Mouse (Mus musculus) inflammation-experienced regulatory T-cells (primary cell): ENCODE results near the gene Rab8a. TPM values are rescaled to one million over a fixed set of nuclear protein-coding genes. Genes with fewer than 3 reads are reported as not detected.

ENCODE experiments used
- polyA plus RNA-seq, 2 experiments: library from polyadenylated mRNA; unstranded; fragments of 100-300 nt; shearing (Covaris generic); gene quantifications; one replicate each; pipeline ENCODE4 v1.2.1; 2017

The Rab8a gene
- polyA plus RNA-seq, result 100 to 1,000 TPM; 155 to 202 TPM

DNA sequence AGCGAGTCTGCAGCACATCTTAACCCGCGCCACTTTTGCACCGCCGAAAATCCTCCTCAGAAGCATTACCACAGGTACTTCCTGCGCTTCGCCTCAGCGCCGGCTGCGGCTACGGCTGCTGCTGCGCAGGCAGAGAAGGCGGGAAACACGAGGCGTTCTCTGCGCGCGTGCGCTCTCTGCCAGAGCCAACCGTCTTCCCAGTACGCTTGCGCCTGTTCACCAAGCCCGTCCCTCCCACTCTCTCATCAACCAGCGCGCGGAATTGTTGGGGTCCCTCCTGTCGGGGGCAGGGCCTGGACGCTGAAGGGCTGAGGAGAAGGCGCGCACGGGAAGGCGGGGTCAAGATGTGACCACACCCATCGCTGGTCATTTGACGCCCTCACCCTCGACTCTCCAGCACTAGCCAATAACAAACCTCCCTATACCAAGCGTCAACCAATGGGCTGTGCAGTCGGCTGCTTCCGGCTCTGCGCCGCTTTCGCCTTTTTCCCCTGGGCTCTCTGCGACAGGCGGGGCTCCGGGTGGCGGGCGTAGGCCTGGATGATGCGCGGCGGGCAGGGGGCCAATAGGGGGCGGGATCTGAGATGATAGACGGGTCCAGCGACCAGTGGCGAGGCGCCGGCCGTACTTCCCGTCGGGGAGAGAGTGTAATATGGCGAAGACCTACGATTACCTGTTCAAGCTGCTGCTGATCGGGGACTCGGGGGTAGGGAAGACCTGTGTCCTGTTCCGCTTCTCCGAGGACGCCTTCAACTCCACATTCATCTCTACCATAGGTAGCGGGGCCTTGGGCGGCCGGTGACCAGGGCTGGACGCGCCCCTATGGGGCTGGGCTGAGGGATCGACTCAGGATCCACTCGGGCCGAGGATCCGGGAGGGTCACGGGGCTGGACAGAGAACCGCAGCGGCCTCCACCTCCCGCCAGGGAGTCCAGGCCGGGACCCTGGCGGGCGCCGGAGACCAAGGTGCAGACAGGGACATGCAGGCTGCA, at the start of gene Rab8a:
Rab8a (plus strand) TSS at position 494 of the 991 bp plus-strand sequence.

DNA sequence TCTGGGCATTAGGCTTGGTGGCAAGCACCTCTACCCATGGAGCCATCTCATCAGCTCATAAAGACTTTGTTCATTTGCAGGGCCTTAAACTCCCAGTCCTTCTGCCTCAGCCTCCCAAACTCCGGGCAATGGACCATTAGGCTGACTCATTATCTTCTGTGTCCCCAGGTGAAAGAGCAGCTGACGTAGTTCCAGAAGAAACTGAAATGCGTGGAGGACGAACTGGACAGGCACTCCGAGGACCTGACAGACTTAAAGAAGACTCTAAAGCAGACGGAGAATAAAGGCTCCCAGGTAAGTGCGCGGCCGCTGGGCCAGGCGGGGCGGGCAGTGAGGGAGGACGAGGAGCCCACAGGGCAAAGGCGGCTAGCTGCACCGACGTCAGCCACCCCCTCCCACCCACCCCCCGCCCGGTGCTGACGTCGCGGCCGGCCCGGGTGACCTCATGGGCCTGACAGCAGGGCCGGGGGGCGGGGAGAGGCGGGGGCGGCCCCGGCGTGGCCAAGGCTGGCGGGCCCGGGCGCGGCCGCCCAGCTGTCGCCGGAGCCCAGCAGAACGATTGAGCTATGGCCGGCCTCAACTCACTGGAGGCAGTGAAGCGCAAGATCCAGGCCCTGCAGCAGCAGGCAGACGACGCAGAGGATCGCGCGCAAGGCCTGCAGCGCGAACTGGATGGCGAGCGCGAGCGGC, 26.1 kb upstream of the Rab8a start, which contains the start of gene Tpm4:
Tpm4 (plus strand) TSS at position 220 of the 690 bp plus-strand sequence.

DNA sequence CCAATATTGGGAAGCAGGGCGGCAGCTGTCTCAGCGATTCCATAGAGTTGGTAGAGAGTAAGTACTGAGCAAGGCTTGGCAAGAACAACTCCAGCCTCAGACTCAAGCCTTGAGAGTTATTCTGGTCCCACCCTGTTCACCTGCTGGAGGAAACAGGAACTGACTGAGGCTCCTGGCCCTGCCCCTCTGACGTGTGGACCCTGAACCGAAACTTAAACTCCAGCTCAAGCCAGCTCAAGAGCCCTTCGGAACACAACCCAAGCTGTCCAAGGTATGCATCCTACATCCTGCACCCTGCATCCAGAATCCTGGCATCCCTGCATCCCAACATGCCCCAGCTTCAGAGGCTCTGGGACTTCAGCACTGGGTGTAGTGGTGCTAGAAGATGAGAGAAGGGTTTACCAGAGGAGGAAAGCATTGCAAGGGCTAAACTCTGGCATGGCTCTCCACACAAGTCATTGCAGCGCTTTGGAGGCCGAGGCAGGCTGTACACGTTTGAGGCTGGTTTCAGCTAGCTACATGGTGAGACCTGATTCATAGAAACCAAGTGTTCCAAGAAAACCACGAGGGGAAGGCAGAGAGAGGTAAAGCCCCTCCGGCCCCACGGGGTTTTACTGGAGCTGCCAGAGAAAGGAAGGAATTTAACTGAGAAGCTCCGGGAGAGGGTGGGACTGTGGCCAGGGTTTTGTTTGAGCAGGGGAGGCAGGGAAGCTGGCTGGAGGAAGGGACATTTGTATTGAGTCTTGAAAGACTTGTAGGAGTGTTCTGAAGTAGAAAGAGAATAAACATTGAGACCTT, 28.6 kb downstream of the Rab8a start, which contains the start of gene Hsh2d:
Hsh2d (plus strand) TSS at position 222 of the 798 bp plus-strand sequence.

DNA sequence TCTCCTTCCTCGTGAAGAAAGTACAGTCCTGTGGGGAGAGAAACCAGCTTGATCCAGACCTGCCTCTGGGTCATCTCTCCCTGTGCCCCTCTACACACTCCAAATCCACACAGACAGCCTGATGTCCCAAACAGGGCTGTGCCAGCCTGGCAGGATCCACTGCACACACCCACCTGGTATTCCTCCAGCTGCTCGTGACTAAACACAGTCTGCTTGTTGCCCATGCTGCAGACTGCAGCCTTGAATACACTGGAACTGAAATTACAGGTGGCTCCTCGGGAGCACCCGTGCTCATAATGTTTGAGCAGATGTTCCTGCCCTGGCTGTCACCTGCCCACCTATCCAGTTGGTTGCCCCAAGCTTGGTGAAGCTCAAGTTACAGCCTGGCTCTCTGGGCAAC, 51.8 kb downstream of the Rab8a start, which contains the start of gene Cib3:
Cib3 (minus strand) TSS at position 87 of the 400 bp plus-strand sequence.

DNA sequence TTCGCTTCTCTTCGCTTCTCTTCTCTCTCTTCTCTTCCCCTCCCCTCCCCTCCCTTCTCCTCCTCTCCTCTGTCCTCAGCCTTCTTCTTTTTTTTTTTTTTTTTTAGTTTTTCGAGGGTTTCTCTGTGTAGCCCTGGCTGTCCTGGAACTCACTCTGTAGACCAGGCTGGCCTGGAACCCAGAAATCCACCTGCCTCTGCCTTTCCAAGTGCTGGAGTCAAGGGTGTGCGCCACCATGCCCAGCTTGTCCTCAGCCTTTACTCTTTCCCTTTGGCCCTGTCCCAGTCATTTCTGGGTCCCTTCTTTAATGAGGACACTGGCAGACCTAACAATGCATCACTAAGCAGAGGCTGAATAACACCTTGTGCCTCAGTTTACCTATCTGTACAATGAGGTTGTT, 52.5 kb downstream of the Rab8a start, which contains the start of gene Gm11034:
Gm11034 (minus strand) TSS at position 101 of the 400 bp plus-strand sequence.

DNA sequence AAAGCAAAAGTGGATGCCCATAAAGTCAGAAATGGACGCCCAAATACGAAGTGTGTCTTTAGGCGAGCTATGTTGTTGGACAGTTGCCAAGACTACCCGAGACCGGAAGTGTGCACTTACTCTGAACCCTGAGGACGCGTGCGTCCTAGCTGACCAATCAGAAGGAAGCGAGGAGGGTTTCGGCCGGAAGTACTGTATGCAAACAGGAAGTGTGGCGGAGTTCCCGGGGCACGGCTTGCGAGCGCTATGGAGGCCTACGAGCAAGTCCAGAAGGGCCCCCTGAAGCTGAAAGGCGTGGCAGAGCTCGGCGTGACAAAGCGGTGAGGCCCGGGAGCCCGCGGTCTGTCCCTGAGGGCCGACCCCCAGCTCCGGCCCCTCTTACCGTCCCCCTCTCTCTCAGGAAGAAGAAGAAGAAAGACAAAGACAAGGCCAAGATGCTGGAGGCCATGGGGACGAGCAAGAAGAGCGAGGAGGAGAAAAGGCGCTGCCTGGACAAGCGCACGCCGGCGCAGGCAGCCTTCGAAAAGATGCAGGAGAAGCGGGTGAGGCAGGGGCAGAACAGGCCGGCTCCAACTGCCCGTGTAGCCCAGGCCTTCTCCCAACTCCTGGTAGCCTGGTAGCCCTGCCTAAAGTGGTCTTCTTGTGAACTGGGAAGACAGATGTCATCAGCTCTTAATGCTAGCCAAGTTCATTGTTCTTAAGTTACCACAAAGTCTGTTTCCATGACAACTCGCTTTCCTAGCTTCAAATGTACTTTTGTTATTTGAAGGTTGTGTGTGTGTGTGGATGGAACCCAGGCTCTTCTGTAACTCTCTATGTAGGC, 58.8 kb downstream of the Rab8a start, which contains the start of gene Fam32a:
Fam32a (plus strand) TSS at position 190 of the 823 bp plus-strand sequence.

Other genes starting within 250 kb of the Rab8a start
- 10 to 100 TPM; 25.4 to 35.6 TPM for gene Zfp961, start 210.2 kb upstream of the Rab8a start, polyA plus RNA-seq
- gene Cyp4f18, start 151.6 kb upstream of the Rab8a start, polyA plus RNA-seq, result 1 to 10 TPM; 2.0 to 5.3 TPM
- gene Olfr372, start 120.0 kb upstream of the Rab8a start, polyA plus RNA-seq, result 1 to 10 TPM in 1 of 2 experiments, under 1 TPM in 1; 0.45 to 2.3 TPM
- gene Olfr373, start 78.0 kb upstream of the Rab8a start, polyA plus RNA-seq, result 1 to 10 TPM in 1 of 2 experiments, under 1 TPM in 1; 0.41 to 1.5 TPM
- under 1 TPM; 0.17 to 0.88 TPM for gene Olfr374, start 54.2 kb upstream of the Rab8a start, polyA plus RNA-seq
- 100 to 1,000 TPM; 270 to 278 TPM for gene Tpm4, start 26.2 kb upstream of the Rab8a start, polyA plus RNA-seq
- gene Hsh2d, start 28.4 kb downstream of the Rab8a start, polyA plus RNA-seq, result 10 to 100 TPM; 24.9 to 27.1 TPM
- gene Cib3, start 51.6 kb downstream of the Rab8a start, polyA plus RNA-seq, result under 1 TPM in 1 of 2 experiments, not detected in 1; 0.65 TPM
- gene Gm11034, start 52.4 kb downstream of the Rab8a start, polyA plus RNA-seq, result not detected
- gene Fam32a, start 58.5 kb downstream of the Rab8a start, polyA plus RNA-seq, result 100 to 1,000 TPM; 105 to 112 TPM
- gene Ap1m1, start 78.8 kb downstream of the Rab8a start, polyA plus RNA-seq, result 100 to 1,000 TPM; 160 to 194 TPM
- 10 to 100 TPM in 1 of 2 experiments, 1 to 10 TPM in 1; 3.4 to 12.4 TPM for gene Gm10282, start 144.1 kb downstream of the Rab8a start, polyA plus RNA-seq
- 100 to 1,000 TPM; 349 to 689 TPM for gene Klf2, start 157.8 kb downstream of the Rab8a start, polyA plus RNA-seq